Mouse (Mus musculus): Measurements from ENCODE around the gene Tipin. TPM values are rescaled to one million over a fixed set of nuclear protein-coding genes. Genes with fewer than 3 reads are reported as not detected.

Tipin gene
- polyA plus RNA-seq, 1 experiment from 2014 or later, result 241 TPM

DNA sequence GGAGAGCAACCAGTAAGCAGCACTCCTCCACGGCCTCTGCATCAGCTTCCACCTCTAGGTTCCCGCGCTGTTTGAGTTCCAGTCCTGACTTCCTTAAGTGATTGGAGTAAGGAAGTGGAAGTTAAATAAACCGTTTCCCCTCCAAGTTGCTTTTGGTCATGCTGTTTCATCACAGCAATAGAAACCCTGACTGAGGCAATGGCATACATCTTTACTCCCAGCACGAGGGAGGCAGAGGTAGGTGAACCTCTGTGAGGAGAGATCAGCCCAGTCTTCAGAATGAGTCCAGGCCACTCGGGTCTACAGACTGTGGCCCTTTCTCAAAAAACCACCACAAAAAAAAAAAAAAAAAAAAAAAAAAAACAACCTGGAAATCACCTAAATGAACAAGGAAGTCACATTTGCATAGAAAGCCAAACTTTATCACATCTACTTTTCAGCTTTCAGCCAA, 39.0 kb upstream of the Tipin start:
- H3K27ac ChIP-seq (ENCODE audit: low read depth), result no peak overlapping the region
- WGBS, result 67% methylated on average over 6 of the region's 6 CpGs
- H3K4me2 ChIP-seq (ENCODE audit: low read length), result no peak overlapping the region
- peaks cover 8% of the 10 kb centered on the region for H3K36me3 ChIP-seq (ENCODE audit: control insufficient read depth, insufficient read depth, low read length)
- no peaks in the 10 kb centered on the region for H3K9me3 ChIP-seq (ENCODE audit: control insufficient read depth, low read length)
- no peak for DNase-seq (ENCODE audit: low spot score)
- peaks cover 6% of the 10 kb centered on the region for H3K4me1 ChIP-seq (replicated peaks; ENCODE audit: control insufficient read depth, insufficient read depth, low read length)
- no peak overlapping the region for H3K9ac ChIP-seq (ENCODE audit: low read length)
- ATAC-seq (replicated peaks; ENCODE audit: low FRiP score, low TSS enrichment, low read depth), result no peak
- H3K27me3 ChIP-seq (replicated peaks; ENCODE audit: control insufficient read depth, insufficient read depth, low read length), result no peaks in the 10 kb centered on the region
- no peak overlapping the region for H3K4me3 ChIP-seq (ENCODE audit: low read depth, low read length)

DNA sequence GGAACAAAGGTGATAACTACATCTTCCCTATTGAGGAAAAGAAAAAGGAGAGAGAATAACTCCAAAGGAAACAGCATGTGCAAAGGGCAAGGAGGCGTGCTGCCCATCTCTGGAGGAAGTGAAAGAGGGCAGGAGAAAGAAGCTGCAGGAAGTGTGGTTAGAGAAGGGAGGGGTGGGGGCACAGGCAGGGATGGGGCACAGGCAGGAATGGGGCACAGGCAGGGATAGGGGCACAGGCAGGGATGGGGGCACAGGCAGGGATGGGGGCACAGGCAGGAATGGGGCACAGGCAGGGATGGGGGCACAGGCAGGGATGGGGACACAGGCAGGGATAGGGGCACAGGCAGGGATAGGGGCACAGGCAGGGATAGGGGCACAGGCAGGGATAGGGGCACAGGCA, 32.0 kb upstream of the Tipin start:
- no peak overlapping the region for H3K27ac ChIP-seq (ENCODE audit: low read depth)
- H3K4me1 ChIP-seq (replicated peaks; ENCODE audit: control insufficient read depth, insufficient read depth, low read length), result peaks cover 11% of the 10 kb centered on the region
- H3K4me2 ChIP-seq (ENCODE audit: low read length), result no peak overlapping the region
- ATAC-seq (replicated peaks; ENCODE audit: low FRiP score, low TSS enrichment, low read depth), result no peak
- H3K4me3 ChIP-seq (ENCODE audit: low read depth, low read length), result no peak overlapping the region
- WGBS, result 84% methylated on average over 1 of the region's 1 CpGs
- H3K36me3 ChIP-seq (ENCODE audit: control insufficient read depth, insufficient read depth, low read length), result peaks cover 8% of the 10 kb centered on the region
- DNase-seq (ENCODE audit: low spot score), result no peak
- no peaks in the 10 kb centered on the region for H3K27me3 ChIP-seq (replicated peaks; ENCODE audit: control insufficient read depth, insufficient read depth, low read length)
- no peaks in the 10 kb centered on the region for H3K9me3 ChIP-seq (ENCODE audit: control insufficient read depth, low read length)
- no peak overlapping the region for H3K9ac ChIP-seq (ENCODE audit: low read length)

DNA sequence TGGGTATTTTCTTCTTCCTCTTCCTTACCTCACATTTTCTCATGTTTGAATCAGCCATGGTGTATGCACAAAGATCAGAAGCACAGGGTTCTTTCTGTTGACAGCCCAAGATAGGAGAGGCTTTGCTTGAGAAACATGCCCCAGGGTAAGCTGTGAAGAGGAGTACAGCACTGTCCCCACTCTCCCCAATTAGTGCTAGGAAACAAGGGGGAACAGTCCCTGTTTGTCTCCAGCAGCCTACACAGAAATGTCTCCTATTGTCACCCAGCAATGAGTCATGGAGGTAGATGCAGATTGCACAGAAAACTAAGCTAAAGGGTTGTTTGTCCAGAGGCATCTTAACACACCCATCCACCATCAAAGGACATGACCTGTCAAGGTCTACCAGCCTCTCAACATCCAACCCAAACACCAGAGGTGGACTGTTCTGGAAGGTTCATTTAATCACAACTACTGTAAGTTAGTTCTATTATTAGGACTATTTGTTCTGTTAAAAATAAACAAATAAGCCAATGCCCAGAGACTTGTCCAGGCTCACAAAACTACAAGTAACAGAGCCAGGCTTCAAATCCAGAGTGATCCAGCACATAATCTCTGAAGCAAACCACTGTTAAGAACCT, 31.2 kb upstream of the Tipin start:
- H3K36me3 ChIP-seq (ENCODE audit: control insufficient read depth, insufficient read depth, low read length), result peaks cover 8% of the 10 kb centered on the region
- no peak overlapping the region for H3K4me3 ChIP-seq (ENCODE audit: low read depth, low read length)
- H3K9ac ChIP-seq (ENCODE audit: low read length), result no peak overlapping the region
- ATAC-seq (replicated peaks; ENCODE audit: low FRiP score, low TSS enrichment, low read depth), result no peak
- peaks cover 11% of the 10 kb centered on the region for H3K4me1 ChIP-seq (replicated peaks; ENCODE audit: control insufficient read depth, insufficient read depth, low read length)
- H3K9me3 ChIP-seq (ENCODE audit: control insufficient read depth, low read length), result no peaks in the 10 kb centered on the region
- no peak overlapping the region for H3K4me2 ChIP-seq (ENCODE audit: low read length)
- DNase-seq (ENCODE audit: low spot score), result no peak
- no peaks in the 10 kb centered on the region for H3K27me3 ChIP-seq (replicated peaks; ENCODE audit: control insufficient read depth, insufficient read depth, low read length)
- no peak overlapping the region for H3K27ac ChIP-seq (ENCODE audit: low read depth)

DNA sequence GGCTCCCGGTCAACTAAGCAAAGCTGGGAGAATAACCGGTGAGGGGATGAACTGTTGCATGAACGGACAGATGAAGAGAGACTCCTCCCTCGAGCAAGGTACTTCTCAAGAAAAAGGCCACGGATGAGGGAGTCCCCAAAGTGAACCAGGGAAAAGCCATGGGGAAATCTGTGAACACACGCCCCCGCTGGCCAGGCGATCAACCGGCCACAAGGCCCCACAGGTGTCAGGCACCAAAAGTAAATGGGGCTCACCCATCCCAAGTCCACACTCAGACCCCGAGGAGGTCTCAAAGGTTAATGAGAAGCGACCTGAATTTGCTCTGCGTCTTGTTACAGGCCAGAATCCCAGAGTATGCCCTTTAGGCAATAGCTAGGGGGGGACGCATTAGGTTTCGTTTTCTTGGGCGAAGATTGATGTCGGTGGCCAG, 28.8 kb upstream of the Tipin start:
- ATAC-seq (replicated peaks; ENCODE audit: low FRiP score, low TSS enrichment, low read depth), result 0 out of 2 replicates have a peak, but pooled peaks have one; percentile 3
- H3K4me3 ChIP-seq (ENCODE audit: low read depth, low read length), result peak overlapping the region; percentile 75

DNA sequence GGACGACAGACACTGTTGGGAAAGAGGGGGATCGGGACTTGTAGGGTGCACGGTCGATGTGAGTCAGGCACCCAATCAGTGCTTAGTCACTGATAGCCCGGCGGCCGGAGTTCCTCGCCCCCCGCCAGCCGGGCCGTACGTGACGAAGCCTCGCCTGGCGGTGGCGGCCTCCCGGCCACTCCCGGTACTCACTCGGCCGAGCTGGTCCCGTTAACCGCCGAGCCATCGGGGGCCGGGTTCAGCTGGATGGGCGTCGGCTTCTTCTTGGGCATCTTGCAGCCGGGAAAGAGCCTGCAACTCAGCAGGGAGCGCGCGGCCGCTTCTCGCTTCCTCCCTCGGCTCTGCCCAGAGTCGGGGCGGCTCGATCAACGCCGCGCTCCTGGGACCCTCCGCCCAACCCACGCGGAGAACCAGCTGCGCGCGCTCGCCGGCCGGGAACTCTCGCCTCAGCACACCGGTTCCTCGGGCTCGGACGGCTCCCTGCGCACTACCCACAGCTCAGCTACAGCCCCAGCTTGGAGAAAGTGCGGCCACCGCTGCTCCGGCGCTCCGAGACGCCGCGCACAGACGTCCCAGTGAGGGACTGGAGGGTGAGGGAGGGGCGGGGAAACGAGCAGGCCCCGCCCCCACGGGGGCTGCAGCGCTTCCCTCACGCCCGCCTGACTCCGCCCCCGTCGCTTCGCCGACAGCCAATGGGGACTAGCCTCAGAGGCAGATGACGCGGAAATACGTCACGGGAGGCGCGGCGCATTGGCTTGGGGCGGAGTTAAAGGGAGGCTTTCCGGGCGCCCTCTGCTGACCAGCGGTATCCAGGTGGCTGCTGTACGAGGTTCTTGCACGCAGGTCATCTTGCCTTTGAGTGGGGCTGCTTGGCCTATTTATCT, 28.1 kb upstream of the Tipin start, which contains the start of gene Map2k1:
Gene Map2k1 (minus strand): TSS at position 611 of the 884 bp plus-strand sequence.
- Histone ChIP-seq H3K4me1 (replicated peaks; ENCODE audit: control insufficient read depth, insufficient read depth, low read length) (peaks cover 11% of the 10 kb centered on the region), H3K27ac (ENCODE audit: low read depth) (peak within 1 kb of the TSS; percentile 90), H3K36me3 (ENCODE audit: control insufficient read depth, insufficient read depth, low read length) (no peaks in the 10 kb centered on the region), H3K9ac (ENCODE audit: low read length) (peak within 1 kb of the TSS; percentile 83), H3K4me2 (ENCODE audit: low read length) (peak within 1 kb of the TSS; percentile 86), H3K27me3 (replicated peaks; ENCODE audit: control insufficient read depth, insufficient read depth, low read length) (no peaks in the 10 kb centered on the region), H3K9me3 (ENCODE audit: control insufficient read depth, low read length) (no peaks in the 10 kb centered on the region), H3K4me3 (ENCODE audit: low read depth, low read length) (peak within 1 kb of the TSS; percentile 75)
- under 1% methylated on average over 88 of the region's 89 CpGs for WGBS
- peak; percentile 100 for DNase-seq (ENCODE audit: low spot score)
- ATAC-seq (replicated peaks; ENCODE audit: low FRiP score, low TSS enrichment, low read depth), result peak; percentile 96

More for the DNA sequence above, 28.8 kb upstream of the Tipin start:
- Histone ChIP-seq H3K9ac (ENCODE audit: low read length) (peak overlapping the region; percentile 83), H3K4me1 (replicated peaks; ENCODE audit: control insufficient read depth, insufficient read depth, low read length) (peaks cover 11% of the 10 kb centered on the region), H3K4me2 (ENCODE audit: low read length) (peak overlapping the region; percentile 86), H3K9me3 (ENCODE audit: control insufficient read depth, low read length) (no peaks in the 10 kb centered on the region), H3K27me3 (replicated peaks; ENCODE audit: control insufficient read depth, insufficient read depth, low read length) (no peaks in the 10 kb centered on the region), H3K36me3 (ENCODE audit: control insufficient read depth, insufficient read depth, low read length) (no peaks in the 10 kb centered on the region), H3K27ac (ENCODE audit: low read depth) (peak overlapping the region; percentile 90)
- no peak for DNase-seq (ENCODE audit: low spot score)
- 0% methylated on average over 16 of the region's 16 CpGs for WGBS

GRCm38 (mm10) chr9:64255422-64255821, 26.0 kb upstream of the Tipin start:
- H3K27ac ChIP-seq (ENCODE audit: low read depth), result no peak overlapping the region
- ATAC-seq (replicated peaks; ENCODE audit: low FRiP score, low TSS enrichment, low read depth) (no peak), DNase-seq (ENCODE audit: low spot score) (no peak)
- H3K4me3 ChIP-seq (ENCODE audit: low read depth, low read length), result no peak overlapping the region
- H3K4me2 ChIP-seq (ENCODE audit: low read length), result no peak overlapping the region
- no peaks in the 10 kb centered on the region for H3K27me3 ChIP-seq (replicated peaks; ENCODE audit: control insufficient read depth, insufficient read depth, low read length)
- no peak overlapping the region for H3K9ac ChIP-seq (ENCODE audit: low read length)
- WGBS, result 77% methylated on average over 3 of the region's 3 CpGs
- peaks cover 11% of the 10 kb centered on the region for H3K4me1 ChIP-seq (replicated peaks; ENCODE audit: control insufficient read depth, insufficient read depth, low read length)
- H3K36me3 ChIP-seq (ENCODE audit: control insufficient read depth, insufficient read depth, low read length), result no peaks in the 10 kb centered on the region
- no peaks in the 10 kb centered on the region for H3K9me3 ChIP-seq (ENCODE audit: control insufficient read depth, low read length)

GRCm38 (mm10) chr9:64256204-64256603, 25.2 kb upstream of the Tipin start:
- no peak overlapping the region for H3K27ac ChIP-seq (ENCODE audit: low read depth)
- H3K9ac ChIP-seq (ENCODE audit: low read length), result no peak overlapping the region
- no peak overlapping the region for H3K4me3 ChIP-seq (ENCODE audit: low read depth, low read length)
- no peaks in the 10 kb centered on the region for H3K9me3 ChIP-seq (ENCODE audit: control insufficient read depth, low read length)
- DNase-seq (ENCODE audit: low spot score) (no peak), ATAC-seq (replicated peaks; ENCODE audit: low FRiP score, low TSS enrichment, low read depth) (no peak)
- no peak overlapping the region for H3K4me2 ChIP-seq (ENCODE audit: low read length)
- no peaks in the 10 kb centered on the region for H3K27me3 ChIP-seq (replicated peaks; ENCODE audit: control insufficient read depth, insufficient read depth, low read length)
- WGBS, result 88% methylated on average over 3 of the region's 3 CpGs
- H3K36me3 ChIP-seq (ENCODE audit: control insufficient read depth, insufficient read depth, low read length), result no peaks in the 10 kb centered on the region
- peaks cover 7% of the 10 kb centered on the region for H3K4me1 ChIP-seq (replicated peaks; ENCODE audit: control insufficient read depth, insufficient read depth, low read length)

GRCm38 (mm10) chr9:64259906-64260305, 21.5 kb upstream of the Tipin start:
- H3K4me1 ChIP-seq (replicated peaks; ENCODE audit: control insufficient read depth, insufficient read depth, low read length), result no peaks in the 10 kb centered on the region
- WGBS, result 89% methylated on average over 5 of the region's 5 CpGs
- H3K9me3 ChIP-seq (ENCODE audit: control insufficient read depth, low read length), result no peaks in the 10 kb centered on the region
- H3K27ac ChIP-seq (ENCODE audit: low read depth), result no peak overlapping the region
- no peak for ATAC-seq (replicated peaks; ENCODE audit: low FRiP score, low TSS enrichment, low read depth)
- no peak overlapping the region for H3K4me2 ChIP-seq (ENCODE audit: low read length)
- no peaks in the 10 kb centered on the region for H3K27me3 ChIP-seq (replicated peaks; ENCODE audit: control insufficient read depth, insufficient read depth, low read length)
- H3K36me3 ChIP-seq (ENCODE audit: control insufficient read depth, insufficient read depth, low read length), result no peaks in the 10 kb centered on the region
- no peak overlapping the region for H3K9ac ChIP-seq (ENCODE audit: low read length)
- H3K4me3 ChIP-seq (ENCODE audit: low read depth, low read length), result no peak overlapping the region
- no peak for DNase-seq (ENCODE audit: low spot score)

Data from intestine, embryonic 14.5 days (tissue).